Mouse (Mus musculus) neural tube, embryonic 13.5 days (tissue): Measurements from ENCODE around the gene Nrxn3. TPM values are rescaled to one million over a fixed set of nuclear protein-coding genes. Genes with fewer than 3 reads are reported as not detected.
A peak's percentile ranks its signal among the peaks of the same experiment; 100 is the strongest.

Experiments
- ATAC-seq: fragments of 200-750 bp; cut with Nextera tagmentation; 2 replicates; pipeline ENCODE4 v1.8.0; 2017; ENCODE audit warnings: low read depth, mild to moderate bottlenecking, moderate TSS enrichment, moderate library complexity
- H3K27ac ChIP-seq: fragments of 300-500 bp; sonication (generic); replicated peaks from 2 replicates; pipeline ENCODE4 v1.5.1; 2015; ENCODE audit warnings: moderate library complexity, mild to moderate bottlenecking, inconsistent platforms
- H3K27me3 ChIP-seq: fragments of 300-500 bp; sonication (generic); 2 replicates; pipeline ENCODE4 v1.6.1; 2015; ENCODE audit warnings: mild to moderate bottlenecking, inconsistent platforms
- H3K36me3 ChIP-seq: fragments of 300-500 bp; sonication (generic); 2 replicates; pipeline ENCODE4 v1.6.1; 2015; ENCODE audit warnings: mild to moderate bottlenecking, inconsistent platforms
- H3K4me1 ChIP-seq: fragments of 300-500 bp; sonication (generic); replicated peaks from 2 replicates; pipeline ENCODE4 v1.6.1; 2015; ENCODE audit warnings: inconsistent platforms
- H3K4me2 ChIP-seq: fragments of 300-500 bp; sonication (generic); 2 replicates; pipeline ENCODE4 v1.6.1; 2015; ENCODE audit warnings: inconsistent platforms, mild to moderate bottlenecking, moderate library complexity
- H3K4me3 ChIP-seq: fragments of 300-500 bp; sonication (generic); 2 replicates; pipeline ENCODE4 v1.5.1; 2015; ENCODE audit warnings: mild to moderate bottlenecking, inconsistent platforms
- H3K9ac ChIP-seq: fragments of 300-500 bp; sonication (generic); 2 replicates; pipeline ENCODE4 v1.6.1; 2015; ENCODE audit warnings: moderate library complexity, mild to moderate bottlenecking, inconsistent platforms
- H3K9me3 ChIP-seq: fragments of 300-500 bp; sonication (generic); 2 replicates; pipeline ENCODE4 v1.6.1; 2016; ENCODE audit warnings: inconsistent platforms
- WGBS: fragments of 180-500 bp; shearing (Covaris S2); methylation state at CpG from one replicate; pipeline ENCODE4 v1.1.7; 2015; 5-methylcytosine and 5-hydroxymethylcytosine counted together
- polyA plus RNA-seq: library from polyadenylated mRNA; unstranded; fragments of >200 nt; fragmentation: Nextera tagmentation; extraction: Ambion mirVana; gene quantifications from 2 replicates; pipeline ENCODE4 v1.2.1, GENCODE M21; 2015

The Nrxn3 gene
- polyA plus RNA-seq, 1 experiment from 2014 or later: 69.7 TPM

DNA sequence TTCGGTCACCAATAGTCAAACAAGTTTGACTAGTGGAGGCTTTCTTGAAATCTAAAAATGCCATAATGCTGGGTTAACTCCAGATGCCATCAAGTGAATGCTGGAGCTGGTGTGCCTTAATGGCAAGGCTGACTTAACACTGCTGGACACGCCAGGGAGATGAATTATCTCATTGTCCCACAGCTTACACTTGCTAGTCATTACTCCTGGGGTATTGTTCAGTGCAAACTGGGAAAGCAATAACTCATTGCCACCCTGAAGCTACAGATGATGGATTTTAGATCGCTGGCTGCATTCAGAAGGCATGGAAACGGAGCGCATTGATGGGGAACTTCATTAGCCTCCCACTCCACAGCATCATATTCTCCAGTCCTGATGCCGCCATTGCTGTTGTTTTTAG is 1263.5 kb downstream of the Nrxn3 start:
- H3K4me2 ChIP-seq: no peak overlapping the region
- no peaks in the 10 kb centered on the region for H3K27me3 ChIP-seq
- H3K4me1 ChIP-seq: peaks cover 36% of the 10 kb centered on the region
- ATAC-seq: no peak; the same call in 1 of the 2 replicates
- H3K9me3 ChIP-seq: no peaks in the 10 kb centered on the region
- H3K9ac ChIP-seq: no peak overlapping the region
- 27% methylated on average over 6 of the region's 6 CpGs for WGBS
- H3K4me3 ChIP-seq: no peak overlapping the region
- no peaks in the 10 kb centered on the region for H3K36me3 ChIP-seq
- H3K27ac ChIP-seq: peak overlapping the region; percentile 24; the same call in 1 of the 2 replicates

DNA sequence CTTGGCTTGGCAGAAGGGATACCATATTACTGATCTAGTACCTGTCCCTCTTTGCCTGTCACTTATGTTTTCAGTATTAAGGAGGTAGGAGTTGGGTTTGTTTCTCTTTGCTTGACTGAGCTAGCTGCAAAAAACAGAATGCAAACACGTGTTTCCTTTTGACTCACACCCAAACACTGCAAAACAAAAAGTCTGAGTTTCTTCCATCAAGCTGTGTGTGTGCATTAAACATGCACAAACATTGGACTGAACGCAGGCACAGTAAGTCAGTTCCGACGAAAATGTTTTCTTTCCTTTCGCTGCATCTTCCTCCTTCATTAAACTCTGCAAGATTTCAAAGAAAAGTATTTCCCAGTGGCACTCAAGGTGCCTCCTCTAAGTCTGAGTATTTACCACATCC is 1270.6 kb downstream of the Nrxn3 start:
- no peak overlapping the region for H3K4me3 ChIP-seq
- no peaks in the 10 kb centered on the region for H3K27me3 ChIP-seq
- H3K4me1 ChIP-seq: peaks cover 4% of the 10 kb centered on the region; the same call in 1 of the 2 replicates
- no peak overlapping the region for H3K4me2 ChIP-seq
- no peaks in the 10 kb centered on the region for H3K9me3 ChIP-seq
- no peaks in the 10 kb centered on the region for H3K36me3 ChIP-seq
- WGBS: 87% methylated on average over 5 of the region's 5 CpGs
- no peak overlapping the region for H3K9ac ChIP-seq
- no peak for ATAC-seq
- H3K27ac ChIP-seq: no peak overlapping the region

DNA sequence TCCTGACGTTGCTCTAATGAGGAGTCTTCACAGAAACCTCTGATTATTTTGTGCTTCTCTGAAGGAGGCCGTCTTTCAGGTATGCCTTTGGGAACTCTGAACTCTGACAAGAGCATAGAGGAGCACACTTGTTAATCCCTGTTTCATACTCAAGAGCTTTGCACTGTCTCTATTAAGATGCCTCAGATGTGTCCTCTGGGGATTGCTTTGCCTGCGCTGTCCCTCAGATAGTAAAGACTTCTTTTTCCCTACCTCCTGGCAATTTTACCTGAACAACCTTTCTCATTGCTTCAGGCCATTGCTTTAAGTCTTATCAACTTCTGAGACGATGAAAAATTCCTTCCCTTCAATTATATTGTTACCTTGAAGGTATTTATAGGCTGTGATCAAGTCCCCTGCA is 1272.7 kb downstream of the Nrxn3 start:
- H3K9ac ChIP-seq: no peak overlapping the region
- no peak for ATAC-seq
- H3K27me3 ChIP-seq: no peaks in the 10 kb centered on the region

DNA sequence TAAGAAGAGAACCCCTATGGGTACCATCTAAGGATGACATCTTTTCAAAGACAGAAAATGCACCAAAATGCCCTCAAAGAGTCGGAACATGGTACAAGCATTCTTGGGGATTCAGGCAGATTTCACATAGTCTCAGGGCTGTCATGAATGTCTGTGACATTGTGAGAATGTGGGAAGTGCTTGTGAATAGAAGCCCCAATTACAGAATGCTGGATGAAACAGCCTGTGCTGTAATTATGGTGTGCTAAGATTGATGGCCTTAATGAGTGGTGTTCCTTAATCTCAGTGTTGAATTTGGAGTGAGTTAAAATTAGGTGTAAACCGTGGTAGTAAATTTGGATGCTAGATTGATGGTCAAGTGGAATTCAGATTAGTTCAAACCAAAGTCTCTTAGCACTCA is 1287.6 kb downstream of the Nrxn3 start:
- Histone ChIP-seq H3K9me3 (no peaks in the 10 kb centered on the region), H3K27ac (no peak overlapping the region), H3K9ac (no peak overlapping the region), H3K27me3 (no peaks in the 10 kb centered on the region), H3K4me1 (no peaks in the 10 kb centered on the region), H3K4me2 (no peak overlapping the region), H3K36me3 (no peaks in the 10 kb centered on the region), H3K4me3 (no peak overlapping the region)
- ATAC-seq: no peak
- 77% methylated on average over 2 of the region's 2 CpGs for WGBS

More for the DNA sequence above, 1272.7 kb downstream of the Nrxn3 start:
- Histone ChIP-seq H3K4me2 (no peak overlapping the region), H3K4me1 (peaks cover under 1% of the 10 kb centered on the region; the same call in 1 of the 2 replicates), H3K9me3 (no peaks in the 10 kb centered on the region), H3K36me3 (no peaks in the 10 kb centered on the region), H3K4me3 (no peak overlapping the region), H3K27ac (no peak overlapping the region)
- WGBS: 71% methylated on average over 4 of the region's 4 CpGs

DNA sequence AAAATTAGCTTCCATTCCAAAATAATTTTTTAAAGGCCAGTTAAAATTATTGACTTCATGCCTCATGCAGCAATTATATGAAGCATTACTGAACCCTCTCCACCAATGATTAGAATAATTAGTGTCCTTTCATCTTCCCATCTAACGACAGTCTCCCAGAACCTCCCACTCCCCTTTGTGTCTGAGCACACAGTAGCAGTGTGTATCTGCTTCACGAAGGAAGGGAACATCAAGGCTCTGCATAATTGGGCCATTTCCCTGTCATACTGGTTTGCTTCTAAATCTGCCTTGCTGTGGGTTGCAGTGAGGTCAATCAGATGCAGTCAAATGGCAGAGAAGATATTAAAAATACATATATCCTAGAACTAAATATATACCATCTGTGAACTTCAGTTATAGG is 1291.3 kb downstream of the Nrxn3 start:
- Histone ChIP-seq H3K9ac (no peak overlapping the region), H3K27ac (no peak overlapping the region), H3K4me1 (no peaks in the 10 kb centered on the region), H3K9me3 (no peaks in the 10 kb centered on the region), H3K4me2 (no peak overlapping the region), H3K4me3 (no peak overlapping the region), H3K27me3 (no peaks in the 10 kb centered on the region), H3K36me3 (no peaks in the 10 kb centered on the region)
- ATAC-seq: no peak
- WGBS: 18% methylated on average over 2 of the region's 2 CpGs

DNA sequence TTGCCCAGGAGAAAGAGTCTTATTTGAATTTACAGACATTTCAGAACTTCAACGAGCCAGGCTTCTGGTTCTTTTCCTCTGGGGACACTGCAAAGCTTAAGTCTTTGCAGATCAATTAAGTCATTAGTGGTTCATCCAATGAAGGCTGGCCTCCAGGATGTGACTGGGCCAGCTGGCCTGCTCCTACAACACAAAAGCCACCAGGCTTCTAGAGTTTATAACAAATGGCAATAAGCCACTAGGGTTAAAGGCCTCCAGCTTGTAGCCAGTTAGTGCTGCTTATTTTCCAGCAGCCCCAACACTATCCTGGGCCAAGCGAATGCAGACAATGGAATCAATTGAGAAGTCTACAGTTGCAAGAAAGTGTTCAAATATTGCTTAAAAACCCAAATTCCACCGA is 1304.3 kb downstream of the Nrxn3 start:
- H3K9me3 ChIP-seq: no peaks in the 10 kb centered on the region
- 43% methylated on average over 3 of the region's 3 CpGs for WGBS
- ATAC-seq: no peak
- no peaks in the 10 kb centered on the region for H3K27me3 ChIP-seq
- H3K4me3 ChIP-seq: no peak overlapping the region
- no peaks in the 10 kb centered on the region for H3K36me3 ChIP-seq
- H3K4me2 ChIP-seq: no peak overlapping the region
- H3K9ac ChIP-seq: no peak overlapping the region
- H3K4me1 ChIP-seq: no peaks in the 10 kb centered on the region
- H3K27ac ChIP-seq: no peak overlapping the region

DNA sequence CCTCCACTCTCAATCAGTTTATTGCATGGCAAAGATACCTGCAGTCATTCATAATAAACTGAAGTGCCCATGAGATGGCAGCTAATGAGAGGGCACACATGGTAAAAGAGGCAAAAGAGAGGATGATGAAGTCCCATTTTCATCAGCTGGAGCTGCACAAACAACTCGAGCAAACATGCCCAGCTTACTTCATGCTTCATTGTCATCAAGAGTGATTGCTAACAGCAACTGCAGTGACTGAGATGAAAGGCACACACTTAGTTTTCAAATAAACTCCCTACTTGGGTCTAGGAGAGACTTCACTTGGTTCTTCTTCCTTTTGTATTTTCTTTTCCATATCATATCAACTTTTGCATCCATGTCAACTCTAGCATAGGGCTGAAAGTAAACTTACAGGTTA is 1318.4 kb downstream of the Nrxn3 start:
- ATAC-seq: no peak
- Histone ChIP-seq H3K4me2 (no peak overlapping the region), H3K27ac (no peak overlapping the region), H3K4me1 (0 out of 2 replicates have a peak, but pooled peaks cover 3% of the 10 kb centered on the region), H3K9ac (no peak overlapping the region), H3K9me3 (no peaks in the 10 kb centered on the region), H3K4me3 (no peak overlapping the region), H3K36me3 (no peaks in the 10 kb centered on the region), H3K27me3 (no peaks in the 10 kb centered on the region)
- 45% methylated on average over 1 of the region's 1 CpGs for WGBS

DNA sequence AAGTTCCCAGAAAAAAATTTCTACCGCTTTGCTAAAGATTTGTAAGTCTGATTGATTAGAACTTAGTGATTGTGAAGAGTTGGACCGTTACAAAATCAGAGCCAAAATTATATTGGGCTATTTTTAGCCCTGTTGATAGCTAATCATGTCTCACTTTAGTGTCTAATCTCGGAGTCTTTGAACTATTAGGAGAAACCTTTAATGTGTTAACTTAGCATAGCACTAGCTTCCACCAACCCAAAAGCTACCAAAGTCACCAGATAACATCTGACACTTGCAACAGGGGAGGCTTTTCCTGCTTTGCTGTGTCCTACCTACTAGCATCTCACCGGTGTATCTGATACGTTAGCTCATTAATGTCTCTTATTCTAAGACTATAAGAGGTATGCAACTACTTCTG is 1333.6 kb downstream of the Nrxn3 start:
- no peaks in the 10 kb centered on the region for H3K9me3 ChIP-seq
- WGBS: 95% methylated on average over 5 of the region's 5 CpGs
- no peak overlapping the region for H3K4me3 ChIP-seq
- H3K27ac ChIP-seq: no peak overlapping the region
- H3K36me3 ChIP-seq: no peaks in the 10 kb centered on the region
- no peak overlapping the region for H3K4me2 ChIP-seq
- H3K4me1 ChIP-seq: peaks cover 5% of the 10 kb centered on the region
- no peaks in the 10 kb centered on the region for H3K27me3 ChIP-seq
- H3K9ac ChIP-seq: no peak overlapping the region
- no peak for ATAC-seq

DNA sequence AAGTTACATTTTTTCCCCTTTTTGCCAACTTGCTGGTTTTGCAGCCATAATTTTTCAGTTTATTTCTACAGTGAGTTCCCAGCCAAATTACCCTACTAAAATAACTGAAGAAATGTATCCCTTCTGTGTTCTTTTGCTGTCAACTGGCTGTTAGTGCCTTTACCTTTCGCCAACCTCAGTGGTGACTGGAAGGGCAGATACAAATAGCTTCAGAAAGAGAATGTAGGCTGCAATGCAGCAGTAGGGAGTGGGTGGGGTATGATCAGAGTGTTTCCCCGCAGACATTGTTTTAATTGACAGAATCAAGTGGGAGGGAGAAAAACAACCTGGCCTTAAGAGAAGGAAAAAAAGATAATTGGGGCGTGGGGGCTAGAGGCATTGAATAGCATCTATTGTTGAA is 1337.1 kb downstream of the Nrxn3 start:
- ATAC-seq: no peak
- H3K9me3 ChIP-seq: no peaks in the 10 kb centered on the region
- H3K9ac ChIP-seq: no peak overlapping the region
- no peaks in the 10 kb centered on the region for H3K27me3 ChIP-seq
- 74% methylated on average over 3 of the region's 3 CpGs for WGBS
- peaks cover 18% of the 10 kb centered on the region for H3K4me1 ChIP-seq
- H3K4me2 ChIP-seq: no peak overlapping the region
- no peak overlapping the region for H3K27ac ChIP-seq
- no peak overlapping the region for H3K4me3 ChIP-seq
- H3K36me3 ChIP-seq: no peaks in the 10 kb centered on the region

DNA sequence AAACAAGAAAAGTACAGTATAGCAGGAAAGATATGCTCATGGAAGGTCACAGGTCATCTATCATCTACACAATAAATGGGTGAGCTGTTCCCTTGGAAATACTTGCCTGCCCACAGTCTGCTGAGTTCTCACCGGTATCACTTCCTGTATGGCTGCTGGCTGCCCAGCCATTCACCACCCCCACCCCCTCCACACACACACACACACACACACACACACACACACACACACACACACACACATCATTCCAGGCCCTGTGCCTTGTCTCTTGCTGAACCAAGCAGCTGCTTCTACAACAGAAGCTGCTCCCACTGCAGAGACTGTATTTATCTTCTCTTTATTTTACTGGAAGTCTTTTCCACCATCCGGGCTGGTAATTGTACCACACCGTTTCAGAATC is 1338.6 kb downstream of the Nrxn3 start:
- Histone ChIP-seq H3K36me3 (no peaks in the 10 kb centered on the region), H3K4me2 (0 out of 2 replicates have a peak overlapping the region, but pooled peaks have one; percentile 4), H3K27me3 (no peaks in the 10 kb centered on the region), H3K9me3 (no peaks in the 10 kb centered on the region), H3K4me1 (peaks cover 18% of the 10 kb centered on the region), H3K4me3 (no peak overlapping the region), H3K27ac (peak overlapping the region; percentile 56; the same call in 1 of the 2 replicates), H3K9ac (no peak overlapping the region)
- peak; percentile 47; the same call in 1 of the 2 replicates for ATAC-seq
- 18% methylated on average over 3 of the region's 3 CpGs for WGBS

DNA sequence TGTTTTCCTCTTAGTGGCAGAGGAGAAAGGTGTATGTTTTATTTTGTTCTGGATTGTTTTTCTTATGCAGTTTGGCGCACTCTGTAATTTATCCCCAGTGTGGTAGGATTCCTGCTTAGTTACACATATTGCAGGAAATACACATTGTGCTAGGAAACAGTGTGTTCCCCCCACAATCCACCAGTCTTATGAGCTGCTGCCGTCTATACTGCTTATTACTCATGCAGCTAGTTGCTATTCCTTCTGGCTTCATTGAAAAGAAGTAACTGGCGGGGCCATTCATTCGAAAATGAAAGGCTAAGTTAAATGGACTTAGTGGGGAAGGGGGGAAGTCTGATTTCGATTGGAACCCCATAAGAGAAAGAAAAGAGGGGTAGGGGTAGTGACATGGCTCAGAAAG is 1339.5 kb downstream of the Nrxn3 start:
- Histone ChIP-seq H3K27ac (0 out of 2 replicates have a peak overlapping the region, but pooled peaks have one; percentile 23), H3K36me3 (no peaks in the 10 kb centered on the region), H3K9ac (no peak overlapping the region), H3K27me3 (no peaks in the 10 kb centered on the region), H3K4me2 (no peak overlapping the region), H3K4me3 (no peak overlapping the region), H3K9me3 (no peaks in the 10 kb centered on the region), H3K4me1 (peaks cover 18% of the 10 kb centered on the region)
- 53% methylated on average over 5 of the region's 5 CpGs for WGBS
- no peak for ATAC-seq

DNA sequence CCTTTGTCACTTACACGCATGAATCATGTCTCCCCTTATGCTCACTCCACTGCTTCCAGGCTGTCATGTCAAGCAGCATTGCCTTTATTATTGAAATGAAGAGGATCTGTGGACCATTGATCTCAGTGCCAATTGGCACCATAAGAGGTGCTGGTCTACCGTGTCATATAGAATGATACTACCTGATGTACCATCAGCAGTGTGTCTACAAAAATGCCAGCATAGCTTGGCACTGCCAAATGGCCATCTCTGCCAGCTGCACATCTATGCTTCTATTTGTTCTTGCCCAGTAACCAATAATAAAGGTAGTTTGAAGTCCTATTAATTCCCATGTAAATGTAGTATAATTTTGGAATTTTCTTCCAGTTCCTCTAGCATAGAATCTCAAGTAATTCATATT is 1340.8 kb downstream of the Nrxn3 start:
- H3K4me2 ChIP-seq: no peak overlapping the region
- no peaks in the 10 kb centered on the region for H3K36me3 ChIP-seq
- peaks cover 18% of the 10 kb centered on the region for H3K4me1 ChIP-seq
- 74% methylated on average over 2 of the region's 2 CpGs for WGBS
- no peaks in the 10 kb centered on the region for H3K27me3 ChIP-seq
- H3K9me3 ChIP-seq: no peaks in the 10 kb centered on the region
- no peak overlapping the region for H3K27ac ChIP-seq
- no peak overlapping the region for H3K4me3 ChIP-seq
- H3K9ac ChIP-seq: no peak overlapping the region
- ATAC-seq: no peak

DNA sequence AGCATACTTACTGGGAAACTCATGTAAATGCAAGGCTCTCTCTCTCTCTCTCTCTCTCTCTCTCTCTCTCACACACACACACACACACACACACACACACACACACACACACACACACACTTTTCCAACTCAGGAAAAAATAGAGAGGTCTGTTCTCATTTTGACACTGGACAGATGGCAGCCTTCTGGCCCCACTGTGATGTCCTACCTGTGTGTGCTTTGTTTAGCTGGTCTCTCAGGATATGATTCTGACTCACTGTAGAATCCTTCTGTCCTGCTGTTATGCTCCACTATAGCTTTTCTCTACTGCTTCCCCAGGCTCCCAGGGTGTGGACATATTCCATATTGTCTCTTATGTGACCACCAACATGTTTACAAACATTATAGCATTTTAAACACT is 1363.2 kb downstream of the Nrxn3 start:
- ATAC-seq: no peak

More for the DNA sequence above, 1363.2 kb downstream of the Nrxn3 start:
- no peak overlapping the region for H3K4me3 ChIP-seq
- no peaks in the 10 kb centered on the region for H3K9me3 ChIP-seq
- H3K4me1 ChIP-seq: no peaks in the 10 kb centered on the region
- H3K27me3 ChIP-seq: no peaks in the 10 kb centered on the region
- no peak overlapping the region for H3K27ac ChIP-seq
- H3K9ac ChIP-seq: no peak overlapping the region
- H3K4me2 ChIP-seq: no peak overlapping the region
- H3K36me3 ChIP-seq: no peaks in the 10 kb centered on the region
